Mouse (Mus musculus): ENCODE data around the gene Abcb1b. TPM values are rescaled to one million over a fixed set of nuclear protein-coding genes. Genes with fewer than 3 reads are reported as not detected.

The Abcb1b gene
- polyA plus RNA-seq, 1 experiment from 2014 or later, result 1.1 TPM

DNA sequence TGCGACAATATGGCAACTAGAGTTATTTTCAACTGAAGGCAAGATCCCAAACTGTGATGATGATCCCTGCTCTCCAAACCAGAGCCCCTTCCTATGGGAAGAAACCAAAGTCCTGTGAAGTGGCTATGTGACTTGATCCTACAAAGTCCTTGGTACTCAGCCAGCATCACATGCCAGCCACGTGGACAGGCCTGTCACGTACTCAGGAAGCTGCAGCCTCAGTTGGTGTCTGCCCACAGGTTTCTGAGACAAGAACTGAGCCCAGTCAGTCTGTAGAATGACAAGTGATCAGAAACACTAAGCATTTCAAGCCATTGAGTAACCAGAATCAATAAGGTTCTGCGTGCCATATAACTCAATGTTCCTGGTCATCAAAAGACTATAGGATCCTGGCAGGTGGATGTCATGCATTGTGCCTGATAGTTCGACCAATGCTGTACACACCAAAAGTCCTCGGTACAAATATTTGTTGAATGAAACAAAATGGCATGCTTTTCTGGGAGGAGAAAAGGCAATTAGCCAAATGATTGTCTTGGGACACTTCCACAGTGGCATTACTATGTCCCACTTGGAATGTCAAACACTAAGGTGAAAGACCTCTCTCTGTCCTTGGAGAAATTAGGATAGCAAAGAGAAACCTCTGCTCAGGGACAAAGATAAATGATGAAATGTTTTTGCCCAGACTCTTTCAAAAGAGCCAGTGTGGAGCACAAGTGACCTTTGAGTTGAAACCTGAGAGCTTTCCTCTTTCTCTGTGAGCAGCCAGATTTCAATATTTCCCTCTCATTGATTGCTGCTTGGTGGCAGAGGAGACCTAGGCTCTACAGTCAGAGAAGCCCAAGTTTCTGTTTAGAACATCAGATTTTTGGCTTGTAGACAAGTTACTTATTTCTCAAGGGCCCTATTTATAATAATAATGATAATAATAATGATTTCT, 75.3 kb downstream of the Abcb1b start:
- no peaks in the 10 kb centered on the region for H3K27me3 ChIP-seq (ENCODE audit: insufficient read depth, poor library complexity, severe bottlenecking)

GRCm38 (mm10) chr5:8877086-8877485, 79.1 kb downstream of the Abcb1b start:
- H3K36me3 ChIP-seq, result no peaks in the 10 kb centered on the region
- no peak for DNase-seq (ENCODE audit: low spot score)
- no peaks in the 10 kb centered on the region for H3K4me1 ChIP-seq
- H3K27me3 ChIP-seq (ENCODE audit: insufficient read depth, poor library complexity, severe bottlenecking), result no peaks in the 10 kb centered on the region
- no peaks in the 10 kb centered on the region for H3K9me3 ChIP-seq
- 79% methylated on average over 2 of the region's 2 CpGs for WGBS
- no peak overlapping the region for H3K27ac ChIP-seq
- H3K4me3 ChIP-seq, result no peak overlapping the region

More for the DNA sequence above, 75.3 kb downstream of the Abcb1b start:
- no peaks in the 10 kb centered on the region for H3K36me3 ChIP-seq
- no peak overlapping the region for H3K27ac ChIP-seq
- DNase-seq (ENCODE audit: low spot score), result no peak
- 83% methylated on average over 6 of the region's 6 CpGs for WGBS
- no peaks in the 10 kb centered on the region for H3K4me1 ChIP-seq
- no peaks in the 10 kb centered on the region for H3K9me3 ChIP-seq
- no peak overlapping the region for H3K4me3 ChIP-seq

- no peaks in the 10 kb centered on the region for H3K27me3 ChIP-seq (ENCODE audit: insufficient read depth, poor library complexity, severe bottlenecking)
- H3K36me3 ChIP-seq, result no peaks in the 10 kb centered on the region
- no peaks in the 10 kb centered on the region for H3K9me3 ChIP-seq
- no peak for DNase-seq (ENCODE audit: low spot score)
- 69% methylated on average over 5 of the region's 5 CpGs for WGBS
- no peaks in the 10 kb centered on the region for H3K4me1 ChIP-seq
- no peak overlapping the region for H3K27ac ChIP-seq
- no peak overlapping the region for H3K4me3 ChIP-seq
Measured at GRCm38 (mm10) chr5:8877800-8878199, 79.9 kb downstream of the Abcb1b start.

DNA sequence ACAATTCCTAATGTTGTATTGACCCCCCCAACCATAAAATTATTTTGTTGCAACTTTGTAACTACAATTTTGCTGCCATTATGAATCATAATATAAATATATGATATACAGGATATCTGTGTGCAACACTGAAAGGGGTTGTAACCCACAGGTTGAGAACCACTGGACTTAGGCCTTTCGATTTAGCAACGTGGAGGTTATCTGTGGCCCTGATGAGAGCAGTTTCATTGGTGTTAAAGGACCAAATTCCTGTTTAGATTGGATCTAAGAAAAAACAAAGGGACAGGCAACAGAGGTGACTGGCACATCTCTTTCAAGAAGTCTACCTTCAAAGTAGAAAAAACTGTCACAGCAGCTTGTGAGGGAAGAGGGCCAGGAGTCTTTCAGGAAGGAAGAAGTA, 87.9 kb downstream of the Abcb1b start:
- no peaks in the 10 kb centered on the region for H3K4me1 ChIP-seq
- H3K27ac ChIP-seq, result no peak overlapping the region
- H3K9me3 ChIP-seq, result no peaks in the 10 kb centered on the region
- H3K4me3 ChIP-seq, result no peak overlapping the region
- 66% methylated on average over 2 of the region's 2 CpGs for WGBS
- no peaks in the 10 kb centered on the region for H3K36me3 ChIP-seq
- no peaks in the 10 kb centered on the region for H3K27me3 ChIP-seq (ENCODE audit: insufficient read depth, poor library complexity, severe bottlenecking)
- DNase-seq (ENCODE audit: low spot score), result no peak

GRCm38 (mm10) chr5:8893300-8894103, 95.6 kb downstream of the Abcb1b start, which contains the start of gene Abcb4:
Gene Abcb4 (plus strand): TSS chr5:8893717.
- peak within 1 kb of the TSS; percentile 62; the same call in 1 of the 2 replicates for H3K27ac ChIP-seq

GRCm38 (mm10) chr5:8894104-8894425, 96.1 kb downstream of the Abcb1b start:
- 0 out of 2 replicates have a peak, but pooled peaks cover 9% of the 10 kb centered on the region for H3K4me1 ChIP-seq
- H3K4me3 ChIP-seq, result peak overlapping the region; percentile 77
- no peaks in the 10 kb centered on the region for H3K36me3 ChIP-seq
- H3K9me3 ChIP-seq, result no peaks in the 10 kb centered on the region; the same call in 1 of the 2 replicates
- WGBS, result 9% methylated on average over 15 of the region's 15 CpGs
- DNase-seq (ENCODE audit: low spot score), result no peak
- peaks cover 29% of the 10 kb centered on the region for H3K27me3 ChIP-seq (ENCODE audit: insufficient read depth, poor library complexity, severe bottlenecking)
- H3K27ac ChIP-seq, result no peak overlapping the region

More at GRCm38 (mm10) chr5:8893300-8894103, 95.6 kb downstream of the Abcb1b start, which contains the start of gene Abcb4:
- no peaks in the 10 kb centered on the region; the same call in 1 of the 2 replicates for H3K9me3 ChIP-seq
- H3K36me3 ChIP-seq, result no peaks in the 10 kb centered on the region
- no peak for DNase-seq (ENCODE audit: low spot score)
- WGBS, result under 1% methylated on average over 65 of the region's 65 CpGs
- peak within 1 kb of the TSS; percentile 77 for H3K4me3 ChIP-seq
- H3K4me1 ChIP-seq, result 0 out of 2 replicates have a peak, but pooled peaks cover 9% of the 10 kb centered on the region
- H3K27me3 ChIP-seq (ENCODE audit: insufficient read depth, poor library complexity, severe bottlenecking), result peaks cover 29% of the 10 kb centered on the region

DNA sequence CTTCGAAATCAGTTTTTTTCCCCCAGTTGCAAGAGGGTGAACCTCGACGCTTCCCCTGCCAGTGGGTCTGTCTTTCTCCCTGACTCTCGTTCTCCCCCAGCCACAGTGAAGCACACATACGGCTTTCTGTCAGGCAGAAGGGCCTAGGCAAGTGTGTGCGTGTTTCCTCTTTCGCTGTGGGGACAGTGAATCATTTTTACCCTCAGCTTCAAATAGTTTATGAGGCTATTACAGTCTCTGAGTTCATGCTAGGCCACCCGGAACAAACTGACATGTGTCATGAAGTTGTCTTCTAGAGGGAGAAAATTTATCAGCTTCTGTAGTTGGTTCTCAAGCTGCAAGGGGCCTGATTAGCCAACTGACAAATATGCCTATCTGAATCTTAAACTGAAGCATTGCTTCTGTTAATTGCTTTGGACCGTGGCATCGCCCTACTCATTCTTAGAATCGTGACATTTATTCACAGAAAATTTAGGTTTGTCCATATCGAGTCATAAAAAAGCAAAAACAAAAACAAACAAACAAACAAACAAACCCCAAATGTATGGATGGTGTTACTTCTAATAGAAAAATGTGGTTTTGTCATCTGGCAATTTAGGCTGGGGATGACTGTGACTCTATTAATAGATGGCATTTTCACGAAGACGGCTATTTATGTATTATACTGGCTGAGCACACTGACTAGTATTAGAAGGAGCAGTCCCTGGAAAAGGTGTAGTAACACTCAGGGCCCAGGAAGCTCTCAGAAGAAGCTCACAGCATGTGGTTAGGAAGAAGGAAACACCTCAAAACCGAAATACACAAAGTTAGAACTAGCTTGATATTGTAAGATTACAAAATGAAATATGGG, 96.9 kb downstream of the Abcb1b start:
- WGBS, result 69% methylated on average over 15 of the region's 15 CpGs

DNA sequence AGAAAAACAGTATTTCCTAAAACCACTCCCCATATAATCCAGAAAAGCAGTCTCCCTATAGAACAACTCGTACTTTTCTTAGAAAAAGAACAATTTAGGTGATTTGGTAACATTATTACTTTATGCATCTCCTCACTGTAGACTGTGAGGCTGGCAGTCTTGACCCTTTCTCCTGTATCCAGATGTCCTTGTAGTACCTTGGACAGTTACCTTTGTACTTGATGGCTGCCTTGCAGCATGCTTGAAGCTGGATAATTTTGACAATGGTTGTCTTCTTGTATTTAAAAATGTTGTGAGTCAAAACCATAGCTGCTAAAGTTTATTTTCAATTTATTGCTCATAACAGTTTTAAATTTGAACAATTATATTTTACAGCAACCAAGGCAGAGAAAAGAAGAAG, 98.3 kb downstream of the Abcb1b start:
- Histone ChIP-seq H3K9me3 (no peaks in the 10 kb centered on the region; the same call in 1 of the 2 replicates), H3K4me3 (no peak overlapping the region), H3K4me1 (0 out of 2 replicates have a peak, but pooled peaks cover 9% of the 10 kb centered on the region), H3K27me3 (ENCODE audit: insufficient read depth, poor library complexity, severe bottlenecking) (peaks cover 29% of the 10 kb centered on the region), H3K36me3 (no peaks in the 10 kb centered on the region), H3K27ac (no peak overlapping the region)
- 64% methylated on average over 1 of the region's 1 CpGs for WGBS
- no peak for DNase-seq (ENCODE audit: low spot score)

More for the DNA sequence above, 96.9 kb downstream of the Abcb1b start:
- no peak for DNase-seq (ENCODE audit: low spot score)
- Histone ChIP-seq H3K4me1 (0 out of 2 replicates have a peak, but pooled peaks cover 9% of the 10 kb centered on the region), H3K9me3 (no peaks in the 10 kb centered on the region; the same call in 1 of the 2 replicates), H3K36me3 (no peaks in the 10 kb centered on the region), H3K4me3 (no peak overlapping the region), H3K27ac (no peak overlapping the region), H3K27me3 (ENCODE audit: insufficient read depth, poor library complexity, severe bottlenecking) (peaks cover 29% of the 10 kb centered on the region)

GRCm38 (mm10) chr5:8898246-8898645, 100.3 kb downstream of the Abcb1b start:
- no peak overlapping the region for H3K27ac ChIP-seq
- H3K27me3 ChIP-seq (ENCODE audit: insufficient read depth, poor library complexity, severe bottlenecking), result peaks cover 16% of the 10 kb centered on the region
- no peaks in the 10 kb centered on the region for H3K36me3 ChIP-seq
- H3K4me1 ChIP-seq, result 0 out of 2 replicates have a peak, but pooled peaks cover 5% of the 10 kb centered on the region
- H3K9me3 ChIP-seq, result no peaks in the 10 kb centered on the region
- DNase-seq (ENCODE audit: low spot score), result no peak
- WGBS, result 80% methylated on average over 3 of the region's 3 CpGs
- H3K4me3 ChIP-seq, result no peak overlapping the region

DNA sequence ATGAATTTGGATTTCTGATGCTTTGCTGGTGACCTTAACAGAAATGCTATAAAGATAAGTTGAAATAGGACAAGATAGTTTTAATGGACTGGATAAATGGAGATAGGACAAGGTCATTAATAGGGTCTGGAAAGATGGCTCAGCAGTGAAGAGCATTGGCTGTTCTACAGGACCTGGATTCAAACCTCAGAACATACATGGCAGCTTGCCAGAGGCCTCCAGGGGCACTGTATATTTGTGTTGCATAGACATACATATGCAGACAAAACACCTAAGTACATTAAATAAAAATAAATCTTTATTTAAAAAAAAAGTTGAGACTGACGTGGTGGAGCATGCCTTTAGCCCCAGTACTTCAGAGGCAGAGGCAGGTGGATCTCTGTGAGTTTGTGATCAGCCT, 103.1 kb downstream of the Abcb1b start:
- Histone ChIP-seq H3K27me3 (ENCODE audit: insufficient read depth, poor library complexity, severe bottlenecking) (no peaks in the 10 kb centered on the region), H3K27ac (no peak overlapping the region), H3K4me3 (no peak overlapping the region), H3K4me1 (no peaks in the 10 kb centered on the region), H3K9me3 (no peaks in the 10 kb centered on the region), H3K36me3 (no peaks in the 10 kb centered on the region)
- no peak for DNase-seq (ENCODE audit: low spot score)
- WGBS, result 67% methylated on average over 1 of the region's 1 CpGs

DNA sequence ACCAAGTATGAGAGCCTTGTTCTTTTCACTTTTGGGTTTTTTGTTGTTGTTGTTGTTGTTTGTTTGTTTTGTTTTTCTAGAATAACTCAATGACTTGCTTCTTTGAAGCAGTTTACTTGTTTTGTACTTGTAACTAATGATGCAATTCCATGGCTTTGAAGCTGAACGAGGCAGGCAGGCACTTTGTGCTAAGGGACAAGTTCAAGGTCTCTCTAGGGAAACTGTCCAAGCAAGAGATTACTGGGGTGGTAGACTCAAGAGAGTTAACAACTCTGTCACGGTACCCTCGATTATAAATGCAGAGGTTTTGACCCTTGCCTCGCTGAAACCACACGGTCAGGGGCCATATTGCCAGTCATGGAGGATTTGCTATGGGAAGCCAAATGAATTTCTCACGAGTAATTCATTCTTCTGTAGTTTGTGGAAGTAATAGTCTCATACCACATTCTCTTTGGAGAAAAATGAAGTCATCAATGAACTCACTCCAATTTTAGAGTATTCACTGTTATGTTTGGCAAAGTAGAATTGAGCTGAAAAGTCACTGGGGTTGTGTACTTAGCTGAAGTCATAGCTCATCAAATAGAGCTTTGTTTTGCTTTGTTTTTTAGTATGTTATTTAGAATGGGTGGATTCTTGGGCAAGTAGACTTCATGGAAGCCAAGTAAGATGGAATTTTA, 104.3 kb downstream of the Abcb1b start:
- no peak overlapping the region for H3K27ac ChIP-seq
- H3K4me1 ChIP-seq, result no peaks in the 10 kb centered on the region
- no peaks in the 10 kb centered on the region for H3K27me3 ChIP-seq (ENCODE audit: insufficient read depth, poor library complexity, severe bottlenecking)
- DNase-seq (ENCODE audit: low spot score), result no peak
- no peaks in the 10 kb centered on the region for H3K9me3 ChIP-seq
- no peaks in the 10 kb centered on the region for H3K36me3 ChIP-seq
- H3K4me3 ChIP-seq, result no peak overlapping the region
- WGBS, result 79% methylated on average over 6 of the region's 6 CpGs

DNA sequence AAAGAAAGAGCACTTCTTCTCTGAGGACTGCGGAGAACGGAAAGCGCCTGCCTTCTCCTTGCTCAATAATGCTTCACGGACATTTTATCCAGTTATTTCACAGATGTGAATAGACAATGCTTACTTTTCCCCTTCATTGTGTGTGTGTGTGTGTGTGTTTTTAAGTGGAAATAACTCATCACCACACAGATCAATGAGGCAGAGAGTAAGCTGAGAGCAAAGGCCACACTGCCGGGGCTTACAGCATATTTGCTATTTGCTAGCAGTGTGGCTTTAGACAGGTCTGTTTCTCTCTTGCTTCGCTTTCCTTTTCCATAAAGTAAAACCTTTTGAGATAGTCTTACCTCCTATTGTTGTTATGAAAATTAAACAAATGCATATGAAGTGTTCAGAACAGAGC, 106.6 kb downstream of the Abcb1b start:
- DNase-seq (ENCODE audit: low spot score), result no peak
- Histone ChIP-seq H3K9me3 (no peaks in the 10 kb centered on the region), H3K4me1 (no peaks in the 10 kb centered on the region), H3K27me3 (ENCODE audit: insufficient read depth, poor library complexity, severe bottlenecking) (no peaks in the 10 kb centered on the region), H3K36me3 (no peaks in the 10 kb centered on the region), H3K4me3 (no peak overlapping the region), H3K27ac (no peak overlapping the region)
- WGBS, result 85% methylated on average over 6 of the region's 6 CpGs
